Mouse (Mus musculus) urinary bladder, postnatal 4 days (tissue): ENCODE measurements at regions not wholly inside any gene's neighbourhood (a gene's known extent, or its start where the extent isn't known, plus 50 kb on each side); places are given as distances from the start of the nearest gene placed in this dataset.

Experiments
- DNase-seq, 2 experiments: peaks; one replicate each; pipeline ENCODE4 v3.0.0; 2021 to 2022; ENCODE audit warnings: low spot score in 2 of 2

DNA sequence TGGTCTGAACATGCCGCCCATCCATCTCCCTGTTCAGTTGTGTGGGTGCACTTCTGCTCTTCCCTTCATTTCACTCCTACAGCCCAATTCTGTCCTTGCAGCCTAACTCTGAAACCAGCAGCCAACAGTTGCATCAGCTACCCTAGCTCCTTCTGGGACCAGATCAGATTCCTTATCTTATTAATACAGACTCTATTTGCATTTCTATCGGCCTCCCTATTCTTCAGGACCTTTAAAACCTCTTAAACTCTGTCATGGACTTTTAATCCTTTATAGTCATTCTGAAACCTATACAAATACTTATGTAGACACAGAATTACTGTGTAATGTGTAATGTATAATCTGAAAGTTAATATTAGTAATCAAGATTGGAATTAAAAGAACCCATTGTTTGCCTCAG lies 195.9 kb upstream of the Thbs1 start:
- DNase-seq: no peak

DNA sequence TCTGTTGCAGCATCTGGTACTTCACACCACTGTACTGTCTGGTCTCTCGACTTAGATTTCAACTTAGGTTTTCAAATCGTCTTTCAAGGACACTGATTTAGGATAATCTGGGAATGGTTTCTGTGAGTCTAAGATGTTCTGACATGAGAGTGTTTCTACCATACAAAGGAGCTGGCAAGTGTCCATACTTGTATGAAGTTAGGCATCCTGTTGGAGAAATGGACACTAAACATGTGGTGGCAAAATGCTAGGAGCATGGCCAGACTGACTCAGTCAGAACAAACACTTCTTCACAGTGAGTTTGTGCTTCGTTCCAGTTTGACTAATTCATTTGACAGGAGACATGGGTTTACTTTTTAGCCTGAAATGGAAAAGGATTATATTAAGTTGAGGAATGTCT lies 194.5 kb upstream of the Thbs1 start:
- DNase-seq: no peak

DNA sequence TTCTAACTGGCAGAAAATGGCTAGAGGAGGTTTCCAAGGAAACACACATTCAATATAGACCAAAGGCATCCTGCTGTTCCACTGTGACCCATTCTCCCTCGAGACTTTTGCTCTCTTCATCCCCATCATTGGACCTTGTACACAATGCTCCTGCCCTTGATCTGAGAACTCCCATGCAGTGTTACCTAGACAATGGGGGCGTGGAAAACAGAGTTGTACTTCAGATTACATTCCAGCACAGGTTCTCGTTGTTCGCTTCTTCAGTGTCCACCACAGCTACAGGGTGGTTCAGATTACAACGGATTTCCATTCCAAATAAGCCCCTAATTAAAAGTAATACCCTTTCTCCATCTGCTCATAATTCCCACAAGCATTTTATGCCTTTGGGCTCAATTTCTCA lies 186.8 kb upstream of the Thbs1 start:
- DNase-seq: no peak

DNA sequence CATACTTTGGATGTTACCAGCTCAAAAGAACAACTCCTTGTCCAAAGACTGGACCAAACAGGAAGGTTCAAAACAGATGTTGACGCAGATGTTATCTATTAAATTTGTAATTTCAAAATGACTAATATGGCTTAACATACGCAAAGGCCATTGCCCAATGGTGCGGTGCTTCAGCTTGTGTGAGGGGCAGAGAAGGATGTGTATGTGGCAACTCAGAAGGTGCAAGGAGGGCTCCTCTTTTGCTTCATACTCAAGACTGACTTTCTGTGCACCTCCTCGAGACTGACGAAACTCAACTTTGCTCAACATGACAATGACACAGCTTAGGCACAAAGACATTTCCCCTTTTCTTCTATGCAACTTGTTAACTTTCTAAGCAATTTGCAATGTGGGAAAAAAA lies 186.3 kb upstream of the Thbs1 start:
- no peak for DNase-seq

DNA sequence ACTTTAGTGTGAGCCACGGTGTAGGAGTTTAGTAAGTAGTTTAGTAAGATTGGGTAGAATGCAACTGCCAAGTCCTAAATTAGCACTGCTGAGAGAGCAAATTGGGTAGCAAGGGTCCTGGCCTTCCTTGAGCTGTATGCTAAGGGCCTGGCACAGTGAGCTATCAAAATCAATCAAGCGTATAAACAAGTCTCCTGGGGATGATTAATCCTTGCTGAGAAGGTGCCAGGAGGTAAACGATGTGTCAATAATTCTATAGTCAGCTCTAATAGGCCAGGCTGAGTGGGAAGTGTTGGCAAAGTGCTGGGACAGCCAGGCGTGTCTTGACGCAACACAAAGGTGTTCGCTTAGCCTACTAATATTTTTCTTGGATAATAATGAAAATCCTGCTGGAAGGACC lies 183.6 kb upstream of the Thbs1 start:
- DNase-seq: no peak

DNA sequence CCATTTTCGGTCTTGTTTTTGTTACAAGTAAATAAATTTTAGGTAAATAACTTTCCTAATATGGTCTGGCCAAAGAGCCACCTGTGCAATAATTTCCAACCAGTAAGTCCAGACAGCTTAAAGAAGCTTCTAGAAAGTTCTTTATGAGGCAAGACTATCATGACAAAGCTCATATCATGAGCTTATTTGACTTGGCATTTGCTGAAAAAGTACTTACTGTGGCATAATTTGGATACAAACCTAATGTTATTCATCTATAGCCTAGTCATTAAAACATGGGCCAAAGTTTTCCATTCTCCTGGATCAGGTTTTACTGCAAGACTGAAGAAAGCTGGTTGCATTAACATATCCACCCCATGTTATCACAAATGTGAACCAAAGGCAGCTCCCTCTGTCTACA lies 182.1 kb upstream of the Thbs1 start:
- no peak for DNase-seq

DNA sequence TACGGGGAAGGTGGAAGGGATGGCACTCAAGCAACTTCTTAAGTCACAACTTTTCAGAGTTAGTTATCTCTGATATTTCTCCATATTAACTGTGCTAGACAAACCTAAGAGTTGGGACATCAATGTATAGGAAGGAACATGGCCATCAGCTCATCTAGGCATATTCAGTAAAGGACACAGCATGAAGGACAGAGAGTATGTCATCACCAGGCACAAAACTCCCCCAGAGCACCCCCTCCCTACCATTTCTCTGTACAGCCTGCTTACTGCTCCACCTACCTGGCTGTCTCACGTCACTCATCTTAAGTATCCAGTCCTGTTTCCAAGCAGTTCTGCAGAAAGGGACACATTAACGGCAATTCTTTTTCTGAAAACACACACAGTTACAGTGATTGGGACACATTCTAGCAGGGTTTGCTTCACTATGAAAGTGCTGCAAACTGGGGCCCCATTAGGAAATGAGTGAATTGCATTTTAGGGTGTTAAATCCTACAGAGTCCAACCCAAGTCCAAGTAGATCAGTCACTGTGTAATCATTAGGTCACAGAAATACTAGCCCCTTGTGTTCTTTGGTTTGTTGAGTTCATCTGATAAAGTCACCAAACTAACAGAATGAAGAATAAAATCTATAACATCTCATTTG lies 180.7 kb upstream of the Thbs1 start:
- no peak for DNase-seq

DNA sequence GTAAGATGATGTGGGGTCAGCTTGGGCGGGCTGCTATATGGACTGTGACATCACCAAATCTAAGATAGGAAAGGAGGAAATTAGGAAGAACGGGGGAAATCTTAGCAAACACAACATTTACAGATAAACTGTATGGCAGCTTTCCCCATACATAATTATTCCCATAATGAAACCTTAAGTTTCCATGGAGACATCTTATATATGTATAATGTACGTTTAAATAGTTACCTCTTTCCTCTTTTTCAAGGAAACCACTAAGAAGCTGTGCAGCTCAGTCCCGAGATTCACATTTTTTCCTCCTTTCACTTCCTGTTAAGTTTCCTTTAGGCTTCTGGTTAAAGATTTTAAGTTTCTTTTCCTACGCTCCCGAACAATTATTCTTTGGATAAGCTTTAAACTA lies 175.1 kb upstream of the Thbs1 start:
- no peak for DNase-seq

DNA sequence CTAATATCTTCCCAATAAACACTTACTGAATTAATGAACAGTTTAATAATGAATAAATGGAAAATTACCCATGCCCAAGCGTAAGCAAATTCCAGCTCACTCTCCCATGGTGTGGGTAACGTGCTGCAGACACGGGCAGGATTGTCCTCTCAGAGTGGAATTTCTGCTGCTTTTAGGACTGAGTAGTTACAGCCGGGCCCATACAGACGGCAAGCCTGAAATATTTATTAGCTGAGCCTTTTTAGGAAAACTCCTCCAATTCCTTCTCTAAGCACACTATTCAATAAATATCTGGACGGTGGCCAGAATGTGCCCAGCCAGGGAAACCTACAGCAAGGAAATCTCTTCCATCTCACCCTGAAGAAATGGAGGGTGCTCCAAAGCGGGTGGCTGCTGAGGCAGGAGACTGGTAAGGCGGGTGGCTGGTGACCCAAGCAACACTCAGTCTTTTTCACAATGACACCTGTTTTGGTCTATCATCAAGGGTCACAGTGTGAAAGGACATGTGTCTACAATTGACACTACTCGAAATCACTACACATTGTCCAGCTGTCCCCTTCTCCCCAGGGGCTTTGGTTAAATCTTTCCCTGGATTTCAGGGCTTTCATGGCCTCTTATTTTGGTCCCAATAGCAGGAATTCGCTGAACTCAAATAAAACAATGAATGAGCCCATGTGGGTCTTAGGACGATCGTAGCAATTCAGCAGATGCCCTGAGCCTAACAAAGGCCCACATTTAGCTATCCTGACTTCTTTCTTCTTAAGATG lies 173.2 kb upstream of the Thbs1 start:
- no peak for DNase-seq

DNA sequence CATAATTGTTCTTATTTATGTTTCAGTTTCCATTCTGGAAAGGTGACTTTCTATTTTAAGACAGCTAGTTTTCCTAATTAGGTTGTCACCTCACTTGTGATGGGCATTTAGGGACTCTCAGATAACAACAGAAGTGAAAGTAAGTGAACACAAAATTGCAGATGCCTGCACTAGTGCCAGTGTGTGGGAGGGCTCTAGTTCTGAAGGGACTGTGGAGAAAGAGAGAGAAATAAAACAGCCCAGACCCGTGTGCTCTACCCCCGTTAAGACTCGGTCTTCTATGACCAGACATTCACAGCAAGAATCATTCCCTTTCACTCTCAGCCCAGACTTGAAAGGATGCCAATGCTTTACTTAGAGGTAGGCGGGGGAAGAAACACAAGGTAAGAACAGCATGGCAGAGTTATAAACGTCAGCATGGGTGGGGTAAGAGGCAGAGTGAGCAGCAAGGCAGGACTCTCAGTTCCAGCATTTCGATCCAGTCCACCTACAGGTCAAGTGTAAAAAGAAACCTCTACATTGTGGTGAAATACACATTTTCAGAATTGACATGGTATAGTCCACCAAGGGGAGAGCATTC lies 170.1 kb upstream of the Thbs1 start:
- DNase-seq: no peak

DNA sequence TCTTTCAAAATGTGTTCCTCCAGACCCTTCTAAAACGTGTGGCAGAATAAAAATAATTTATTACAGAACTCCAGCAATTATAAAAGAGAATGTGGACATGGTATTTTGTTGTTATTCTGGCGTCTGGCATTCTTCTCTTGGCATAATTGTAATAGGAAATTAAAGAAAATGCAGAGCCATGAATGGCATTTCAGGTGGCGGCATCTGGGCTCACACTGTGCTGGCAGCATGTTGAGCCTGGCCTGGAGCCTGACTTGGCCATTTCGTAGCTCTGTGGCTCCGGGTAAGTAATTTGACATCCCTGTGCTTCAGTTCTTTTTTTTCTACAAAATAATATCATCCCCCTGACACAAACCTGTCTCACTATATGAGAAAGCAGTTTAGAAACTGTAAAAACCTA lies 168.0 kb upstream of the Thbs1 start:
- DNase-seq: no peak

DNA sequence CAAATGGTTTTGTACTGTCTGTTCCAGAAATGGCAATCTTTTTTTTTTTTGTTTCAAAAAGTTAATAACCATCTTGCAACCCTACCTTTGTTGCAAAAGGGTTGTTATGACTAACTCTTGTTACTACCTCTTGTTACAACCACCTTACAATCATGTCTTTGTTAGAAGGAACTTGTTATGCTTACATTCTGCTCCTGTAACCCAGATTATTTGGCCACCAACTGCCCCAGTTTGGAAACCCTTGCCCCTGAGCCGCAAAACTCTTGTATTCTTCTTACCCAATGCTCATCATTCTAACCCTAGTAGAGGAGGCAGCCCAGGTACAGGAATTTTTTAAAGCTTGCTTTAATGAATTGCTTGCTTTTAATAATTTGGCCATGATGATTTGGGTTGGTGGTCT lies 167.4 kb upstream of the Thbs1 start:
- DNase-seq: no peak

DNA sequence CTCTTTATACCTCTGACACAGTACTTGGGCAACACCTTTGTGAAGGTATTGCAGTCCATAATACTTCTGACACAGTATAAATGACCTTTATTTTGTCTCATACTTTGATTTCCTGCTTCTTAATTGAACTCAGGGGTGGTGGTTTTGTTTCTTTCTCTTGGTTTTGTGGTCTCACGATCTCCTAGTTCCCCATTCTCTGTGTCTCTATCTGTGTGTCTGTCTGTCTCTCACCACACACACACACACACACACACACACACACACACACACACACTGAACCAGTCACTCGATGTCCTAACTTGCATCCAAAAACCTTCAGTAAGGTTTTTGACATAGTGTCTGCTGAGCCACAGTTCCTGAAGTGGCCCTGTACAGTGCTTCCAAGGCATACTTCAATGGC lies 166.7 kb upstream of the Thbs1 start:
- DNase-seq: no peak

DNA sequence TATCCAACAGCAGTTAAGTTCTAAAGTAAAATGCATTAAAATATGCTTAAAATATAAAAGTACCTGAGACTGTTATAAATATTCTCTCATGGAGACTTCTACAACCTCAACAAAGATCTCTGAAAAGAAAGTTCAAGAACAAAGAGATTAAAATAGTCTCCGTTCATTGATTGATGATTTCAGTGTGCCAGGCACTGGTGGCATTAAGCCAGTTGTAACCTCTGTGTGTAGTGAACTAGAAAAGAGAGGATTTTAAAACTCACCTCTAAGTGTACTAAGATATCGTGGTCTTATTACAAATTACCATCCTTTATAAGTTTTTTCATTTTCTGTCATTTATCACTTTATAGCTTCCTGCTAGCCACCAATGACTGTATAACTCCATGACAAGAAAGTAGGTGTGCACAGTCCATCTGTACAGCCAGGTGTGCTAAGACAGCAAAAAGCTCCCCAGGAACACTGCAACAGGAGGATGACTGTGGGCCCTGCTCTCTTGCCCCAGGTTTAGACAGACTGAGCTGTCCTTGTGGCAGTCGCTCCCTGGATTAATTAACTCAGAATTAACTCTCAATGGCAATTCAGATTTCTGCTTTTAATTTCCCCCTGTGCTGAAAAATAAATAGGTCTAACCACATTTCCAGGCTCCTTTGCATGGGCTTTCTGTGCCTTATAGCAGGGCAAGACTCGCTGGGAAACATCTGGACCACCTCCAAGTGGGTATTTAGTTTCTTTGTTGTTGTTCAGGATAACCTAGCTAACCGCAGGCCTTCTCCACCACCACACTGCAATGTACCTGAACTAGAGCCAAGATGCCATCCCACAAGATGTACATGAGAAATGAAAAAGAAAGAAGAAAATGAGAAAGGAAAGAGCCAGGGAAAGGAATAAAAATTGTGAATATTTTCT lies 161.0 kb upstream of the Thbs1 start:
- DNase-seq: no peak

DNA sequence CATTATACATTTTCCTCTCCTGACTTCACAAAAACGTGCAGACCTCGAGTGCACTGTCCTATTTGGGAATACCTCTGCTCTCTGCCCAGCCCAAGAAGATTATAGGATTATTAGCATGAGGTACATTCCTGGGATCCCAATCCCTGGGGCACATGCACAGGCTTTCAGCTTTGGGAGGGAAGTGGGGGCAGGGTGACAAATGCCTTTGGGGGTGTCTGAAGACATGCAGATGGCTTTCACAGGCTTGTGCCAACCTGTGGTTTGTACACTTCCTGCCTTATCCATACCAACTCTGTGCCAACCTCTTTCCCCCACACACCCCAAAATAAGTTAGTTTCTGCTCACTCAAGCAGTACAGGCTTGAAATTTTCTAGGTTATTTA lies 160.3 kb upstream of the Thbs1 start:
- no peak for DNase-seq

DNA sequence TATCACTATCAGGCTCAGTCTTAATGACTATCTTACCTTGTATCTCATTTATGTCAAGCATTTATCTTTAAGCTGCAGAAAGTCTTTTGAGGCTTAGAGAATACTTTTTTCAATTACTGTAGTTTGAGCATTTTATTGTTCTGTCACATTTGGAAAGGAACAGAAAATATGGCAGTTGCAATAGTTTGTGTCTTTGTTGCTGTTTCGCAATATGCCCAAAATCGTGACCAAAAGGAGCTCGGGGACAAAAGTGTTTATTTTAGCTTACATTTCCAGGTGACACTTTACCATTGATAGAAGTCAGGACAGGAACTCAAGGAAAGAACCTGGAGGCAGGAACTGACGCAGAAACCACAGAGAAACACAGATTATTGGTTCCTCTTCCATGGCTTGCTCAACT lies 152.9 kb upstream of the Thbs1 start:
- DNase-seq: no peak

DNA sequence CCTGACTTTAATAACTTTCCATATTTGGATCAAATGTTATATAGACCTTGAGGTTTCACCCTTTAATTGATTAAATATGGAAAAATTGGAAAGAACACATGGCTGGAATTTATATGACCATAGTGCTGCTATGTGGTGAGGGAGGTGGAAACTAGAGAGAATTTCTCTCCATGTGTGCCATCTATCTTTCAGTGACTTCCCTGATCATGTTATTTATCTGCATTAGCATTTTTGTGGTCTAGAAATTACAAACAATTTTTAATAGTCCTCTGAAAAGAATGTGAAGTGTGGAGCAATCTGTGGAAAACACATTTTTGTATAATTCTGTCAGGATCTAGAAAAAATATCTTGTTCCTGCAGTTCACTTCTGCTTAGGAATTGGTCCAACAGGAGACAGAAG lies 152.2 kb upstream of the Thbs1 start:
- no peak for DNase-seq

DNA sequence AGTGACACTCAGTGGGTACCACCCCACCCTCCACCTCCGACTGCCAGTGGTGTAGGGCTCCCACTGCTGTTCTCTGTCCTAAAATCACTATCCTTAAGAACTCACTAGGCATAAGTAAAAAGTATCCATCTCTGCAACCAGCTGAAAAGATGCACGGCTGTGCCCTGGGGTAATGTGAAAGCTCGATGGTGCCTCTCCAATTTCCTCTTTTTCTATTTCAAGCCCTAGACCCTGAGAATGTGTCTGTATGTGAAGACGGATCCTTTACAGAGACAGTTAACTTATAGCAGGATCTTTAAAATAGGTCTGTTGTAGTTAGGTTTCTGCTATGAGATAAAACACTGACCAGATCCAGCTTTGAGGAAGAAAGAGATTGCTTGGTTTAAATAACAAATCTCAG lies 149.1 kb upstream of the Thbs1 start:
- DNase-seq: no peak

DNA sequence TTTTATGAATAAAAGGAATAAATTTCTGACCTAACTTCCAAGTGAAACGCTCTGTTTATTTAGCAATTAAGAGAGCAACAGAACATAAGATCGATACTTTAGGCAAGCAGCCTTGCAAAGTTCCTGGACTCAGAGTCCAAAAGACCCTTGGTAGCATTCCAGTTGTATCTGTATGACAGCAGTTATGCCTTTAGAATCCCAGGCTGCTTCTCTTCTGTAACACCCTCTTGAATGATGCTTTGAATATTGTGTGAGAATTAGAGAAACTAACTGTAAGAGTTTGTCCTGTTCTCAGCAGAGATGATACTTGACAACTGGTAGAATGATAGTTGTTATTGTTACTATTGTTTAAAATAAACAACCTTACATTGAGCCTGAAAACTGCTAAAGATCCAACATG lies 148.2 kb upstream of the Thbs1 start:
- no peak for DNase-seq

DNA sequence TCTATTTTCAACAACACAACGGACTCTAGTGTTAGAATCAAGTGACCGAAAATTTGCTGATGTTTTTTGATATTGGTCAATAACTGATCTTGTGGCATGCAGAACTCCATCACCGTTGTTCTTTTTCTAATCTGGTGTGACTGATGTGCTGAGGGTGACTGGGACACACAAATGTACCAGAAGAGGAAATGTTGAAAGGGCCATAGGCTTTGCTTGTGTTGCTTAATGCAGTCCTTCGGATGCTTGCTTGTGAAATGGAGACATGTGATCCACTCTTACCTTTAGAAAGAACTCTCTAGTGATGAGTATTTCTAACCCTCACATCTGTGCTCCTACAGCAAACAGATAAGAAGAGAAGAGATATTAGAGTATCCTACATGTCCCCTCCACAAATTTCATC lies 145.9 kb upstream of the Thbs1 start:
- no peak for DNase-seq

DNA sequence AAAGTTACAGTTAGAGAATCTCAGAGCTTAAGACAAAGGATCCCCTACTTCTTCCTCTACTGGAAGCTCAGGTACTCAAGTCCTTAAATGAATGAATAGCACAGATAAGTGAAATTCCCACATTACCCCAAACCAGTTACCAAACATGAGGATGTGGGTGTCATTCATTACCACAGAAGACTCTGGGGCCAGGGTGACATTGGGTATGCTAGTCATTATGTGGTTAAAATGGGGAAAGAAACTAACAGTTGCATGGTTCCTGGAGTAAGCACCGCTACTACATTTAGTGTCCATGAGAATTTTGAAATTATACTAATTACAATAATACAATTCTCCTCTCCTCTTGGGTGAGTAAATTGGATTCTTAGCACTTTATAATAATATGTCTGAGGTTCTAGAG lies 142.9 kb upstream of the Thbs1 start:
- no peak for DNase-seq

DNA sequence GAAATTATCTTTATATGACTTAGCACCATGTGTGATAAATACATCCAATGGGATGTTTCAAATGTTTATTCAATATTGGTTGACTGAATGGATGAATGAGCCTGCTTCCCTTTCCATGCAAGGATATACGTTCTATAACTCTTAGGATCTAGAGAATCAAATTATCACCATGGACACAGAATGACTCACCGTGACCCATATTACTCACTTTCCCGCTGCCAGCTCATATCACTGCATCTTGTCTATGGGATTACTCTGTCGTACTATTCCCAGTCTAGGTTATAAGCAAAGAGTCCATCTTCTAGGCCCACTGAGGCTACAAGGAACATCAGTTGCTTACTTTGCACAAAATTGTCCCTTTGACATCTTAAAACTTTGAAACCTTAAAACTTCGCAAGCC lies 141.0 kb upstream of the Thbs1 start:
- no peak for DNase-seq

DNA sequence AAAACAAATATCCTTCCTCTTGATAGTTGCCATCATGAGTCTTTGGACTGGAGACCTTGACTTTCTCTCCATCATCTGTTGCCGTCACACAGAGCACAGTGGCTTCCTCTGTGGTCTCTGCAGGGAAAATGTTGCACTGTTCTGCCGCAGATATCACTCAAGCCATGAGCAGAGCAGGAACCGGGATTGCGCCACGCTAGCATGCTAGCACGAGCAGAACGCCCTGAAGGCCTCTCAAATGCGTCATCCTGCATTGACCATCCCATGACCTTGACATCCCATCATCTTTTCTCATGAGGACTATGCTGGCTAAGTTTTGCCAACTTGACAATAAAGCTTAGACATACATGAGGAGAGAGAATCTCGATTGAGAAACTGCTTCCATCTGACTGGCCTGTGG lies 134.6 kb upstream of the Thbs1 start:
- no peak for DNase-seq
